Mouse (Mus musculus) intestine, embryonic 16.5 days (tissue): ENCODE results near the gene Uggt1. TPM values are rescaled to one million over a fixed set of nuclear protein-coding genes. Genes with fewer than 3 reads are reported as not detected.

Experiments
- ATAC-seq: fragments of 200-750 bp; cut with Nextera tagmentation; 2 replicates; pipeline ENCODE4 v1.8.0; 2017; ENCODE audit warnings: moderate TSS enrichment, moderate library complexity
- H3K27ac ChIP-seq: fragments of 300-500 bp; sonication (generic); 2 replicates; pipeline ENCODE4 v1.5.1; 2014; ENCODE audit warnings: mild to moderate bottlenecking, low read length
- H3K27me3 ChIP-seq: fragments of 300-500 bp; sonication (generic); replicated peaks from 2 replicates; pipeline ENCODE4 v1.6.1; 2014; ENCODE audit warnings: low read length, control low read depth, mixed read lengths; ENCODE audit not compliant: control insufficient read depth, insufficient read depth
- H3K36me3 ChIP-seq: fragments of 300-500 bp; sonication (generic); 2 replicates; pipeline ENCODE4 v1.6.1; 2014; ENCODE audit warnings: low read length, control low read depth; ENCODE audit not compliant: control insufficient read depth, insufficient read depth
- H3K4me1 ChIP-seq: fragments of 300-500 bp; sonication (generic); 2 replicates; pipeline ENCODE4 v1.6.1; 2014; ENCODE audit warnings: low read length, control low read depth, mixed read lengths; ENCODE audit not compliant: control insufficient read depth, insufficient read depth
- H3K4me2 ChIP-seq: fragments of 300-500 bp; sonication (generic); 2 replicates; pipeline ENCODE4 v1.6.1; 2014; ENCODE audit warnings: low read depth, low read length, control low read depth
- H3K4me3 ChIP-seq: fragments of 300-500 bp; sonication (generic); 2 replicates; pipeline ENCODE4 v1.5.1; 2014; ENCODE audit warnings: mild to moderate bottlenecking, low read length
- H3K9ac ChIP-seq: fragments of 300-500 bp; sonication (generic); 2 replicates; pipeline ENCODE4 v1.6.1; 2014; ENCODE audit warnings: low read depth, low read length
- H3K9me3 ChIP-seq: fragments of 300-500 bp; sonication (generic); 2 replicates; pipeline ENCODE4 v1.6.1; 2016; ENCODE audit warnings: low read length, control low read depth; ENCODE audit not compliant: control insufficient read depth
- WGBS: fragments of 180-500 bp; shearing (Covaris S2); extraction: QIAGEN DNeasy Blood & Tissue Kit; methylation state at CpG from one replicate; pipeline ENCODE4 v1.1.7; 2014; 5-methylcytosine and 5-hydroxymethylcytosine counted together
- polyA plus RNA-seq: library from polyadenylated mRNA; unstranded; fragments of >200 nt; fragmentation: Nextera tagmentation; extraction: Ambion mirVana; gene quantifications from 2 replicates; pipeline ENCODE4 v1.2.1, GENCODE M21; 2015

Uggt1 gene
- polyA plus RNA-seq, 1 experiment from 2014 or later: 44.6 TPM

DNA sequence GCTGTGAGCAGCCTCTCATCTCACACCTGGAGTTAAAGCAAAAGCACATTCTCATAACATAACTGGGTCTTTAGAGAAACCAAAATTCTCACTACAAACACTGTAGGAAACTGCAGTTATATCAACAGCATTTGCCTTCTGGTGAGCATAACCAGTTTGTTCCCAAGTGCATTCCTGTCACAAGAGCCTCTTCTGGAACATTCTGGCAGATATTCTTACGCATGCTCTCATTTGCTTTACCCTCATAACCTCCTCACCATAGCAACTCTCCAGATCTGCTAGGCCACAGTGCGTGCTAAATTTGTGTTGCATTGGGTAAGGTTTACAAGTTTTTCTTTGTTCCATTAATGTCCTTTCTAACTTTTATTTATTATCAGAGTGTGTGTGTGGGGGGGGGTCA is 14.8 kb upstream of the Uggt1 start:
- Histone ChIP-seq H3K27me3 (no peaks in the 10 kb centered on the region), H3K9me3 (peaks cover 10% of the 10 kb centered on the region), H3K36me3 (no peaks in the 10 kb centered on the region), H3K4me3 (no peak overlapping the region), H3K27ac (no peak overlapping the region), H3K9ac (no peak overlapping the region), H3K4me2 (no peak overlapping the region), H3K4me1 (no peaks in the 10 kb centered on the region)
- WGBS: 95% methylated on average over 2 of the region's 2 CpGs
- ATAC-seq: no peak

DNA sequence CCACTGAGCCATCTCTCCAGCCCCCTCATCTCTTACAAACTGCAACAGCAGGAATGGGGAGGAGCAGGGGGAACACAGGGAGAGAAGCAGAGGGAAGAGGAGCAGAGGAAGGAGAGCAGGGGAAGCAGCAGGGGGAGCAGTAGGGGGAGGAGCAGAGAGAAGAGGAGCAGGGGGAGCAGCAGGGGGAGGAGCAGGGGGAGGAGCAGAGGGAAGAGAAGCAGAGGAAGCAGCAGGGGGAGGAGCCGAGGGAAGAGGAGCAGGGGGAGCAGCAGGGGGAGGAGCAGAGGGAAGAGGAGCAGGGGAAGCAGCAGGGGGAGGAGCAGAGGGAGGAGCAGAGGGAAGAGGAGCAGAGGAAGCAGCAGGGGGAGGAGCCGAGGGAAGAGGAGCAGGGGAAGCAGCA is 14.1 kb upstream of the Uggt1 start:
- 73% methylated on average over 2 of the region's 2 CpGs for WGBS
- H3K4me2 ChIP-seq: no peak overlapping the region
- H3K27me3 ChIP-seq: no peaks in the 10 kb centered on the region
- ATAC-seq: no peak
- H3K27ac ChIP-seq: no peak overlapping the region
- H3K36me3 ChIP-seq: no peaks in the 10 kb centered on the region
- no peak overlapping the region for H3K9ac ChIP-seq
- no peak overlapping the region for H3K4me3 ChIP-seq
- peaks cover 10% of the 10 kb centered on the region for H3K9me3 ChIP-seq
- no peaks in the 10 kb centered on the region for H3K4me1 ChIP-seq

DNA sequence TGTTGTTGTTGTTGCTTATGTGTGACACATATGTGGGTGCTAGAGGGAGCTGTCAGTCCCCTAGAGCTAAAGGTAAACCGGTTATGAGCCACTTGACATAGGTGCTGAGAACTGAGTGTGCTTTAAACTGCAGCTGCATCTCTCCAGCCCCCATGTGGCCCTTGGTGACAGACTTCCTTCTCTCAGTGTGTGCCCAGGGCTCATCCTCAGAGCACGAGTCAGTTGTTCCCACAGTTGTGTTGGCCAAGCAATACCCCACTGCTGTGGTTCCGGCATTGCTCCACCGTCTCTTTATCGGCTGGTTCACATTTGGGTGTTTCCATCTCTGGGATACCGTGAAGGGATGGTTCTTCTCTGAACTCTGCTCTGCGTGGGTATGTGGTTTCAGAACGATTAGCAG is 12.8 kb upstream of the Uggt1 start:
- no peaks in the 10 kb centered on the region for H3K27me3 ChIP-seq
- 90% methylated on average over 8 of the region's 8 CpGs for WGBS
- H3K9me3 ChIP-seq: peaks cover 10% of the 10 kb centered on the region
- no peak for ATAC-seq
- H3K4me1 ChIP-seq: no peaks in the 10 kb centered on the region
- no peak overlapping the region for H3K4me3 ChIP-seq
- no peaks in the 10 kb centered on the region for H3K36me3 ChIP-seq
- no peak overlapping the region for H3K4me2 ChIP-seq
- no peak overlapping the region for H3K27ac ChIP-seq
- no peak overlapping the region for H3K9ac ChIP-seq

DNA sequence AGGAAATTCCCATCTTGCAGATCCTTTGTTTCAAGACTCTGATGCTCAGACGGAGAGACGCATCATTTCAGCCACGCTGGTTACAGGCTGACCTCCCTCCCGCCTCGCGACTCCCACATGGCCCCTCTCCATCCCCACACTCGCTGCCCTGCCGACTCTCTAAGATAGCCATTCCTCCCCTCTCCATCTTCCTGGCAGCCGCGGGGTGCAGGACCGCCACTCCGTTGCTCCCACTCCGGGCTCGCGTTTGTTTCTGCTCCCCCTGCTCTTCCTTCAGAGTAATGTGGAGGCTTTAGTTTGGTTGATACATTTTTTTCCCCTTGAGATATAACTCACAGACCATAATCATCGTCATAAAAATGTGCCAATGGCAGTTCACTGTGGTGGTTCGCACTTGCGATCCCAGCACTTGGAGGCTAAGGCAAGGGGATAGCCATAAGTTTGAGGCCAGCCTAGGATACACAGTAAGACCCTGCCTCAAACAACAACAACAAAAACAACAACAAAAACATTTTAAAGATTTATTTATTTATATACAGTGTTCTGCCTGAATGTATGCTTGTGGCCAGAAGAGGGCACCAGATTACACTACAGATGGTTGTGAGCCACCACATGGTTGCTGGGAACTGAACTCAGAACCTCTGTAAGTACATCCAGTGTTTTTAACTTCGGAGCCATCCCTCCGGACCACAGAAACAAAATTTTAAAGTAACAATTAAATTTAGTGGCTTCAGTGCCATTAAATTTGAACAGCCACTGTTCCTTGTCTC is 11.5 kb upstream of the Uggt1 start:
- peaks cover 10% of the 10 kb centered on the region for H3K9me3 ChIP-seq
- no peak overlapping the region for H3K27ac ChIP-seq
- no peak for ATAC-seq
- 30% methylated on average over 20 of the region's 20 CpGs for WGBS
- no peaks in the 10 kb centered on the region for H3K36me3 ChIP-seq
- H3K4me3 ChIP-seq: no peak overlapping the region
- no peaks in the 10 kb centered on the region for H3K27me3 ChIP-seq
- peaks cover 5% of the 10 kb centered on the region; the same call in 1 of the 2 replicates for H3K4me1 ChIP-seq
- H3K9ac ChIP-seq: no peak overlapping the region
- no peak overlapping the region for H3K4me2 ChIP-seq

DNA sequence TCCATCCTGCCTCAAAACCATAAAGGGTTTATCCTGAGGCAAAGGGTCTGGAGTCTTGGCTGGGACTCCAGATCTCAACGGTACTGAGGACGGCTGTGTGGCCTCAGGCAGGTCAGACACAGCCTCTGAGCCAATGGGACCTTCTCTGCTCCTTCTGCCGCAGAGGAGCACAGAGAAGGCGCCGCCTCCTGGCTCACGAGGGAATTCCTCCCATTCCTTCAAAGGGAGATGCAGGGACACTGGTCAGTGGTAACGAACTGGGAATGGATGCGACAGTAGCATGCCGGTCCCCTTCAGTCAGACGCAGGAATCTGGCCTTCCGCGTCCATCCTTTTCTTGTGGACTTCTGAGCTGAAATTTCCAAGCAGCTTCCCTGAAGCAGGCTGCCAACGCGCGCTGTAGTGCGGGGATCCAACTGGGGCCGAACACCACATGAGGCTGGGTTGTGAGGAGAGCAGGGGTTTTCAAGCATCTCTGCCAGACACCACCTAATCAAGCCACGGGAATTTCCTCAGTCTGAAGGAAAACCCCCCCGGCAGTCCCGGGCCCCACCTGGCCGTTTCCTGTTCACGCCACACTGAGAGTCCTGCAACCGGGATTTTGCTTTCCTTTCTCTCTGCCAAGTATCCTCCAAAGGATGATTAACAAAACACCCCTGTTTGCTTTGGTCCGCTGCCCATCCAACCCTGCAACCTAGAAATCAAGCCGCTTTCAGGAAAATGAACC is 10.3 kb upstream of the Uggt1 start:
- Histone ChIP-seq H3K4me1 (peaks cover 10% of the 10 kb centered on the region), H3K9ac (0 out of 2 replicates have a peak overlapping the region, but pooled peaks have one; percentile 3), H3K4me2 (0 out of 2 replicates have a peak overlapping the region, but pooled peaks have one; percentile 9), H3K36me3 (no peaks in the 10 kb centered on the region), H3K27ac (no peak overlapping the region), H3K4me3 (no peak overlapping the region), H3K9me3 (peaks cover 10% of the 10 kb centered on the region), H3K27me3 (no peaks in the 10 kb centered on the region)
- 22% methylated on average over 25 of the region's 25 CpGs for WGBS
- no peak for ATAC-seq

DNA sequence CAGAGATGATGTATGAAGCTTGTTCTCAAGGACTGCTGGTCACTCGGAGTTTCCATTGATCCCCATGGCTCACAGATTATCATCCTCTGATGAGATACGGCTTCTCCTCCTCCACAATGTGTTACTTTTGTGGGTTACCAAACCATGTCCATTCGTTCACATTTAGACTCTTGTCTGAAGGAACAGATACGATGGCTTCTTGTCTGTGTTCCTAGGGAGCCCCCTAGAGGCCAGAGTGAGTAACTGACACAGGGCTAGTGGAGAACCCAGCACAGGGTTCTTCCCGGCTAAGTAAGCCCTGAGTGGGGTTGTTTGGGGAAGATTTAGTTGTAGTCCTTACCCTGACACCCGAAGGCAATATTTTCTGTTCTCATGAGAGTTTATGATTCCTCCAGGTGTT is 8.3 kb upstream of the Uggt1 start:
- Histone ChIP-seq H3K9ac (no peak overlapping the region), H3K4me1 (peaks cover 10% of the 10 kb centered on the region), H3K4me2 (no peak overlapping the region), H3K4me3 (no peak overlapping the region), H3K27me3 (no peaks in the 10 kb centered on the region), H3K27ac (no peak overlapping the region), H3K36me3 (no peaks in the 10 kb centered on the region), H3K9me3 (peaks cover 7% of the 10 kb centered on the region)
- peak; percentile 58 for ATAC-seq
- 9% methylated on average over 6 of the region's 6 CpGs for WGBS

DNA sequence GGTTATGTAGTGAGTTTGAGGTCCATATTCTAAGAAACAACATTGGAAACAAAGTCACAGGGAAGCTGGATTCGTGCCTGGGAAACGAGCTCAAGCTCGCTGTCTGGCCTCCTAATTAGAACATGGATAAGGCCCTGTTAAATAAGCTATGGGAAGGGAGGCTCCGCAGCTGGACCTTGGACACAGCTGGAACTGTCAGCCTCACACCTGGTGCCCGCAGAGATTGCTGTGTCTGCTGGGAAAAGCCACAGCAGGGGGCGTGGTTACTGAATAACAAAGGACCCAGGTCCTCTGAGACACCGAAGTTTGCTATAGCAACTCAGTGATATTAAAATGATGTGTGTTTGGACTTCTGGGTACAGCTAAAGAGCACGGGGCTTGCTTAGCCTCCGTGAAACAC is 6.9 kb upstream of the Uggt1 start:
- peak overlapping the region; percentile 7; the same call in 1 of the 2 replicates for H3K9ac ChIP-seq
- no peaks in the 10 kb centered on the region for H3K27me3 ChIP-seq
- 11% methylated on average over 9 of the region's 9 CpGs for WGBS
- H3K4me3 ChIP-seq: no peak overlapping the region
- peak overlapping the region; percentile 10; the same call in 1 of the 2 replicates for H3K27ac ChIP-seq
- H3K4me1 ChIP-seq: peaks cover 10% of the 10 kb centered on the region
- H3K9me3 ChIP-seq: peaks cover 3% of the 10 kb centered on the region
- H3K36me3 ChIP-seq: no peaks in the 10 kb centered on the region
- no peak overlapping the region for H3K4me2 ChIP-seq
- peak; percentile 81 for ATAC-seq

DNA sequence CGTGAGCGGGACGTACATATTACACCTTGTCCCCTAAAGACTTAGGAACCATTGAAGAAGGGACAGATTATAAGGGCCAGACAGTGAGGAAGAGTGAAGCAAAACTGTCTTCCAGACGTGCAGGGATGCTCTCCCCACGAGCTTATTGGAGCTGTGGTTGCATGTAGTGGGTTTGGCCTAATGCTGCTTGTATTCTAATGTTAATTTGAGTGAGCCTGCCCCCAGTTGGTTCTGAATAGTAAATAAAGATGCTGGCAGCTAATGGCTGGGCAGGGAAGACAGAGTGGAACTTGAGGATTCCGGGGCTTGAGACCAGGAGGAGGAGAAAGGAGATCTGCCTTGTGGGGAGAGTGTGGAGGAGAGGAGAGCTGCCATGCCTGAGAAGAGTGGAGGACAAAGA is 2.2 kb upstream of the Uggt1 start:
- Histone ChIP-seq H3K36me3 (no peaks in the 10 kb centered on the region), H3K27ac (no peak overlapping the region), H3K9me3 (no peaks in the 10 kb centered on the region), H3K4me2 (no peak overlapping the region), H3K9ac (no peak overlapping the region), H3K27me3 (no peaks in the 10 kb centered on the region), H3K4me1 (peaks cover 15% of the 10 kb centered on the region), H3K4me3 (no peak overlapping the region)
- no peak for ATAC-seq
- 58% methylated on average over 6 of the region's 6 CpGs for WGBS

DNA sequence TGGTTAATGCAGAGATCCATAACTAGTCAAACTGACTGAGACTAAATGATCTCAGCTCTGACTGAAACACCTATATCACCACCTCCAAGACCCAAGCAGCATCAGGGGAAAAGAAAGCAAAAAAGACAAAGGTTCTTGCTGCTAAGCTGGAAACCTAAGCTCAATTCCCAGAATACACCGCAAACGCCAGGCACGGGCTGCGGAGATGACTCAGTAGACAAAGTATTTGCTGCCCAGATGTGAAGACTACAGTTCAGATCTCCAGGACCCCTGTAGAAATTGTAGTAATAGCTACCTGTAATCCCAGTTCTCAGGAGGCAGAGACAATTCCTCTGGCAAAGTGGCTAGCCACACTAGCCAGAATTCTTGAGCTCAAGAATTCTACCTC is 302 bp upstream of the Uggt1 start:
- Histone ChIP-seq H3K4me2 (0 out of 2 replicates have a peak overlapping the region, but pooled peaks have one; percentile 61), H3K4me1 (peaks cover 8% of the 10 kb centered on the region)
- WGBS: 87% methylated on average over 4 of the region's 4 CpGs

More for the DNA sequence above, 302 bp upstream of the Uggt1 start:
- no peaks in the 10 kb centered on the region for H3K9me3 ChIP-seq
- H3K27ac ChIP-seq: no peak overlapping the region
- H3K9ac ChIP-seq: no peak overlapping the region
- no peaks in the 10 kb centered on the region for H3K36me3 ChIP-seq
- no peak overlapping the region for H3K4me3 ChIP-seq
- ATAC-seq: no peak
- no peaks in the 10 kb centered on the region for H3K27me3 ChIP-seq
